ENCODE assay signal across 33 mouse cellular contexts in the genomic region with DNA sequence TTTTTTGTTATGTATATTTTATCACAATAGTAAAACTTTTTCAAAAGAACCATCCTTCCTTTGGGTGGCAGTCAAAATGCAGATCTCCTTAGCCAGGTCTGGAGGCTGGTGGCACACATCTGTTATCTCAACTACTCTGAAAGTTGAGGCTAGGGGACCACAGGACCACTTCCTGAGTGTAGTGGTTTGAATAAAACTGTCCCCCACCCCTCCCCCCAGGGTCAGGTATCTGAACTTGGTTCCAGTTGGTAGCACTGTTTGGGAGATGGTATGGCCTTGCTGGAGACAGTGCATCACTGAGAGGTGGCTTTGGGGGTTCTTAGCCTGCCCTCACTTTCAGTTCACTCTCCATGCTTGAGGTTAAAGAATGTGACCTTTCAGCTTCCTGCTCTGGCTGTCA. TPM values are rescaled to one million over a fixed set of nuclear protein-coding genes. Genes with fewer than 3 reads are reported as not detected.
DNase-seq lines count a peak whose midpoint lies in the region; ATAC-seq and TF ChIP-seq lines count a peak whose summit lies in the region.
"Had no signal": no experiment of that assay in that cellular context is flagged by ENCODE, and none has a peak within 500 bp of the region (broad histone marks: within the 10 kb centered on the region; RNA-seq: fewer than 3 reads in every experiment).

No protein-coding gene starts in this region.

- H3K27ac ChIP-seq in CH12.LX (ENCODE audit: insufficient read depth, low read depth): no peak overlapping the region
- no peak overlapping the region for H3K27ac ChIP-seq in forebrain, embryonic 15.5 days (replicated peaks)
- H3K27ac ChIP-seq: embryonic facial prominence, embryonic 12.5 days; embryonic facial prominence, embryonic 15.5 days; forebrain, embryonic 12.5 days; gastrocnemius, adult 2 months; heart, embryonic 10.5 days; heart, embryonic 13.5 days; hindbrain, embryonic 10.5 days; hindbrain, embryonic 13.5 days had no signal

- H3K36me3 ChIP-seq in CH12.LX (replicated peaks in 1 of 2; ENCODE audit: control insufficient read depth in 1 of 2, insufficient read depth in 1 of 2, low read length in 1 of 2): peaks cover 0 to 2% of the 10 kb centered on the region in 2 experiments
- no peaks in the 10 kb centered on the region for H3K36me3 ChIP-seq in forebrain, embryonic 15.5 days
- H3K36me3 ChIP-seq: embryonic facial prominence, embryonic 12.5 days; embryonic facial prominence, embryonic 15.5 days; forebrain, embryonic 12.5 days; heart, embryonic 10.5 days; heart, embryonic 13.5 days; hindbrain, embryonic 10.5 days; hindbrain, embryonic 13.5 days had no signal

- no peaks in the 10 kb centered on the region for H3K79me2 ChIP-seq in CH12.LX (replicated peaks; ENCODE audit: control insufficient read depth, extremely low read depth, insufficient read depth, poor library complexity, severe bottlenecking)

- peaks cover 15 to 21% of the 10 kb centered on the region in 2 experiments for H3K4me1 ChIP-seq in CH12.LX (ENCODE audit: control insufficient read depth in 1 of 2, insufficient read depth in 2 of 2)
- H3K4me1 ChIP-seq in forebrain, embryonic 15.5 days: no peaks in the 10 kb centered on the region
- H3K4me1 ChIP-seq: embryonic facial prominence, embryonic 15.5 days; forebrain, embryonic 12.5 days; heart, embryonic 13.5 days; hindbrain, embryonic 13.5 days had no signal

- H3K9me3 ChIP-seq in CH12.LX (replicated peaks; ENCODE audit: low read length): no peaks in the 10 kb centered on the region
- H3K9me3 ChIP-seq in forebrain, embryonic 15.5 days: no peaks in the 10 kb centered on the region
- H3K9me3 ChIP-seq: embryonic facial prominence, embryonic 12.5 days; embryonic facial prominence, embryonic 15.5 days; forebrain, embryonic 12.5 days; heart, embryonic 10.5 days; heart, embryonic 13.5 days; hindbrain, embryonic 10.5 days; hindbrain, embryonic 13.5 days had no signal

- in situ Hi-C loops in CH12.LX (cut with MboI; ENCODE audit: low pct_ligation_motif_present, low pct_unique_long_range_greater_than_20kb, low sequenced_read_pairs): no loop called here

- no peak overlapping the region for H3K9ac ChIP-seq in CH12.LX (ENCODE audit: insufficient read depth, low read depth)
- no peak overlapping the region for H3K9ac ChIP-seq in forebrain, embryonic 15.5 days (replicated peaks)
- H3K9ac ChIP-seq: embryonic facial prominence, embryonic 12.5 days; embryonic facial prominence, embryonic 15.5 days; forebrain, embryonic 12.5 days; forebrain, postnatal 0 days; heart, embryonic 13.5 days; hindbrain, embryonic 13.5 days had no signal

- no peak; the same call in 1 of the 2 replicates for TF ChIP-seq RAD21 in CH12.LX (IDR thresholded peaks at IDR 0.05; ENCODE audit: low read depth, low read length)

- H3K27me3 ChIP-seq in CH12.LX (replicated peaks): no peaks in the 10 kb centered on the region
- no peaks in the 10 kb centered on the region for H3K27me3 ChIP-seq in forebrain, embryonic 15.5 days
- H3K27me3 ChIP-seq: embryonic facial prominence, embryonic 12.5 days; embryonic facial prominence, embryonic 15.5 days; forebrain, embryonic 12.5 days; heart, embryonic 13.5 days; hindbrain, embryonic 13.5 days had no signal

- ATAC-seq in hematopoietic stem cell, adult 5-6 weeks (replicated peaks in 1 of 2; ENCODE audit: insufficient read depth in 1 of 2, low FRiP score in 2 of 2, low TSS enrichment in 1 of 2, low read depth in 1 of 2, poor library complexity in 2 of 2, severe bottlenecking in 2 of 2): peak; percentile 22 to 29; a peak in 2 of 4 replicates
- ATAC-seq in megakaryocyte progenitor cell, adult 5-6 weeks (replicated peaks; ENCODE audit: poor library complexity): peak; percentile 37
- no peak for ATAC-seq in forebrain, embryonic 15.5 days (replicated peaks)
- ATAC-seq: activated CD4-positive, CD25-positive, alpha-beta regulatory T cell, adult 4 months; CD4-positive, CD25-positive, alpha-beta regulatory T cell, adult 4 months; forebrain, postnatal 0 days; hindbrain, embryonic 16.5 days; inflammation-experienced regulatory T-cells, adult 6 months; intestine, embryonic 16.5 days had no signal

- no peak overlapping the region for H3K4me3 ChIP-seq in CH12.LX (replicated peaks in 1 of 3; ENCODE audit: low read depth in 2 of 3, low read length in 2 of 3, poor library complexity in 1 of 3)
- H3K4me3 ChIP-seq in forebrain, embryonic 15.5 days: no peak overlapping the region
- H3K4me3 ChIP-seq: embryonic facial prominence, embryonic 12.5 days; embryonic facial prominence, embryonic 15.5 days; erythroblast, embryonic 14.5 days; forebrain, embryonic 12.5 days; gastrocnemius, adult 2 months; heart, embryonic 10.5 days; heart, embryonic 13.5 days; hindbrain, embryonic 10.5 days; hindbrain, embryonic 13.5 days had no signal

- dilution Hi-C loops in CH12.LX (cut with MboI; ENCODE audit: extremely low pct_ligation_motif_present, extremely low pct_unique_long_range_greater_than_20kb, low sequenced_read_pairs): no loop called here

- no peak for TF ChIP-seq EP300 in CH12.LX (IDR thresholded peaks at IDR 0.05; ENCODE audit: low read length)

- no peak for TF ChIP-seq CTCF in CH12.LX (conservative IDR thresholded peaks at IDR 0.05 in 1 of 2, IDR thresholded peaks at IDR 0.05 in 1 of 2; ENCODE audit: low read depth in 2 of 2, low read length in 2 of 2)

- no peak overlapping the region for H3K4me2 ChIP-seq in CH12.LX (ENCODE audit: insufficient read depth, low read depth, poor library complexity, severe bottlenecking)
- H3K4me2 ChIP-seq in forebrain, embryonic 15.5 days (replicated peaks): no peak overlapping the region
- H3K4me2 ChIP-seq: embryonic facial prominence, embryonic 12.5 days; embryonic facial prominence, embryonic 15.5 days; forebrain, embryonic 12.5 days; heart, embryonic 13.5 days; hindbrain, embryonic 13.5 days had no signal

- peak; percentile 8 to 12 for DNase-seq in spleen, postnatal 36 days (ENCODE audit: low spot score in 2 of 2)
- no peak for DNase-seq in spleen, adult 12 weeks (ENCODE audit: low spot score)
- DNase-seq in CH12.LX (ENCODE audit: extremely low read depth): peak; percentile 46
- DNase-seq in urinary bladder, adult 18-20 months (ENCODE audit: low spot score in 2 of 2): no peak
- DNase-seq in heart, postnatal 4 days: no peak
- DNase-seq: adrenal gland, adult 8-10 months; adrenal gland, postnatal 25 days; B cell, adult 2 months; cerebellum, adult 11-12 months; cerebellum, adult 8-10 months; cerebellum, postnatal 10 days; cerebellum, postnatal 36 days; forebrain, postnatal 0 days; gastrocnemius, adult 2 months; gastrocnemius, postnatal 14 days; heart, adult 18-20 months; heart, postnatal 14 days had no signal

- TF ChIP-seq POLR2A in CH12.LX (IDR thresholded peaks at IDR 0.05; ENCODE audit: low read depth, low read length): no peak

TF ChIP-seq in CH12.LX, 34 proteins besides CTCF, POLR2A, EP300 and RAD21 (continues in another document):
- TF ChIP-seq ZNF384 (IDR thresholded peaks at IDR 0.05; ENCODE audit: low read depth, low read length) (no peak), USF2 (conservative IDR thresholded peaks at IDR 0.05; ENCODE audit: low read depth, low read length) (no peak), SMC3 (IDR thresholded peaks at IDR 0.05; ENCODE audit: low read depth, low read length) (no peak), USF1 (IDR thresholded peaks at IDR 0.05; ENCODE audit: low read depth, low read length) (no peak), MAX (IDR thresholded peaks at IDR 0.05; ENCODE audit: low read length) (no peak), GABPA (IDR thresholded peaks at IDR 0.05; ENCODE audit: insufficient replicate concordance, low read depth, low read length) (no peak), IRF4 (IDR thresholded peaks at IDR 0.05; ENCODE audit: low read depth, low read length) (0 out of 2 replicates have a peak, but pooled peaks have one; percentile 38), ELF1 (IDR thresholded peaks at IDR 0.05; ENCODE audit: low read depth, low read length) (0 out of 2 replicates have a peak, but pooled peaks have one; percentile 19), BHLHE40 (IDR thresholded peaks at IDR 0.05; ENCODE audit: low read depth, low read length) (no peak), CHD1 (IDR thresholded peaks at IDR 0.05; ENCODE audit: low read depth, low read length) (no peak), RCOR1 (conservative IDR thresholded peaks at IDR 0.05; ENCODE audit: low read depth, low read length) (no peak), E2F4 (IDR thresholded peaks at IDR 0.05; ENCODE audit: insufficient replicate concordance, low read depth, low read length) (no peak), ZMIZ1 (IDR thresholded peaks at IDR 0.05; ENCODE audit: low read depth, low read length) (no peak), UBTF (IDR thresholded peaks at IDR 0.05; ENCODE audit: low read depth, low read length) (no peak), SIN3A (IDR thresholded peaks at IDR 0.05; ENCODE audit: low read length) (no peak), HCFC1 (IDR thresholded peaks at IDR 0.05; ENCODE audit: low read depth, low read length) (no peak), ZC3H11A (IDR thresholded peaks at IDR 0.05; ENCODE audit: low read depth, low read length) (no peak), TBP (conservative IDR thresholded peaks at IDR 0.05; ENCODE audit: low read depth, low read length) (no peak), ETS1 (conservative IDR thresholded peaks at IDR 0.05; ENCODE audit: low read depth, low read length) (peak; percentile 38), ZKSCAN1 (IDR thresholded peaks at IDR 0.05; ENCODE audit: borderline replicate concordance, low read depth, low read length) (no peak), NELFE (IDR thresholded peaks at IDR 0.05; ENCODE audit: low read depth, low read length) (no peak), MYC (IDR thresholded peaks at IDR 0.05; ENCODE audit: low read depth, low read length) (no peak), JUN (IDR thresholded peaks at IDR 0.05; ENCODE audit: insufficient read depth, low read depth, low read length) (no peak), MEF2A (IDR thresholded peaks at IDR 0.05; ENCODE audit: borderline replicate concordance, low read depth, low read length) (peak; percentile 10; the same call in 1 of the 2 replicates), MAZ (IDR thresholded peaks at IDR 0.05; ENCODE audit: low read depth, low read length) (no peak), KAT2A (IDR thresholded peaks at IDR 0.05; ENCODE audit: insufficient replicate concordance, low read length) (no peak)

RNA-seq across cellular contexts. Expression of a gene that starts 51.7 kb away (rescaled TPM):
- total RNA-seq in CH12.LX (2012; rRNA removed) (9.2 and 11.3 TPM in 2 replicates), CH12.LX (2014; rRNA removed) (0.08 and 0.43 TPM in 2 replicates)
- 0.91 and 1.1 TPM in 2 replicates for polyA plus RNA-seq in CH12.LX (2012; ENCODE audit: insufficient read length, low read depth)
- 1.9 and 8.6 TPM in 2 replicates for total RNA-seq in hematopoietic stem cell, adult 5-6 weeks (2017)
- total RNA-seq in megakaryocyte progenitor cell, adult 5-6 weeks (2015): 4.4 and 6.1 TPM in 2 replicates
- total RNA-seq in megakaryocyte progenitor cell, adult 5-6 weeks (2017): 2.4 and 4.7 TPM in 2 replicates
- total RNA-seq in heart, postnatal 4 days (2021): 1 to 10 TPM; 1.8 to 2.9 TPM
- polyA plus RNA-seq in forebrain, embryonic 15.5 days (2015; fragmentation: Nextera tagmentation; extraction: Ambion mirVana): 2.7 and 5.1 TPM in 2 replicates

Comparison
In these comparisons a context has a peak if more than half of its experiments do, and no peak if none do; other contexts are left out.
1. DNase-seq: peak in spleen, postnatal 36 days (2 of 2) and CH12.LX (single experiment); none in spleen, adult 12 weeks (single experiment), urinary bladder, adult 18-20 months (0 of 2) and heart, postnatal 4 days (single experiment).